Mouse (Mus musculus): ENCODE data around the gene Hrh1. TPM values are rescaled to one million over a fixed set of nuclear protein-coding genes. Genes with fewer than 3 reads are reported as not detected.

Hrh1 gene
- not detected in 2 replicates for polyA plus RNA-seq (2015; fragmentation: Nextera tagmentation; extraction: Ambion mirVana)

GRCm38 (mm10) chr6:114397691-114398217 lies at the start of gene Hrh1:
TSS of gene Hrh1 (plus strand) at chr6:114397936.
- no peaks in the 10 kb centered on the region for H3K36me3 ChIP-seq
- ATAC-seq (ENCODE audit: extremely low read depth, insufficient number of reproducible peaks, low FRiP score, low TSS enrichment): no peak
- peak within 1 kb of the TSS; percentile 93 for H3K4me2 ChIP-seq
- H3K27ac ChIP-seq (replicated peaks): no peak within 1 kb of the TSS
- 1% methylated on average over 51 of the region's 56 CpGs for WGBS
- peak within 1 kb of the TSS; percentile 59 for H3K4me3 ChIP-seq
- no peaks in the 10 kb centered on the region for H3K9me3 ChIP-seq
- peaks cover 86% of the 10 kb centered on the region for H3K27me3 ChIP-seq (replicated peaks)
- peak within 1 kb of the TSS; percentile 73 for H3K9ac ChIP-seq
- H3K4me1 ChIP-seq: peaks cover 13% of the 10 kb centered on the region

GRCm38 (mm10) chr6:114354635-114355034 lies 43.1 kb upstream of the Hrh1 start:
- no peak overlapping the region for H3K27ac ChIP-seq (replicated peaks)
- peaks cover 8% of the 10 kb centered on the region for H3K4me1 ChIP-seq
- no peak overlapping the region for H3K4me3 ChIP-seq
- no peaks in the 10 kb centered on the region for H3K9me3 ChIP-seq
- no peak overlapping the region for H3K9ac ChIP-seq
- H3K4me2 ChIP-seq: no peak overlapping the region
- 46% methylated on average over 4 of the region's 4 CpGs for WGBS
- H3K36me3 ChIP-seq: no peaks in the 10 kb centered on the region
- peaks cover 7% of the 10 kb centered on the region; the same call in 1 of the 2 replicates for H3K27me3 ChIP-seq (replicated peaks)
- no peak for ATAC-seq (ENCODE audit: extremely low read depth, insufficient number of reproducible peaks, low FRiP score, low TSS enrichment)

- Histone ChIP-seq H3K27me3 (replicated peaks) (peaks cover 3% of the 10 kb centered on the region; the same call in 1 of the 2 replicates), H3K27ac (replicated peaks) (no peak overlapping the region), H3K9ac (no peak overlapping the region), H3K4me2 (no peak overlapping the region), H3K4me1 (peaks cover 8% of the 10 kb centered on the region), H3K9me3 (no peaks in the 10 kb centered on the region), H3K4me3 (no peak overlapping the region), H3K36me3 (no peaks in the 10 kb centered on the region)
- 34% methylated on average over 3 of the region's 3 CpGs for WGBS
- ATAC-seq (ENCODE audit: extremely low read depth, insufficient number of reproducible peaks, low FRiP score, low TSS enrichment): no peak
These were observed 39.6 kb upstream of the Hrh1 start for GRCm38 (mm10) chr6:114358171-114358570.

GRCm38 (mm10) chr6:114362355-114362754 lies 35.4 kb upstream of the Hrh1 start:
- no peak overlapping the region for H3K4me2 ChIP-seq
- 67% methylated on average over 4 of the region's 4 CpGs for WGBS
- H3K9ac ChIP-seq: no peak overlapping the region
- H3K36me3 ChIP-seq: no peaks in the 10 kb centered on the region
- H3K27me3 ChIP-seq (replicated peaks): no peaks in the 10 kb centered on the region; the same call in 1 of the 2 replicates
- no peak for ATAC-seq (ENCODE audit: extremely low read depth, insufficient number of reproducible peaks, low FRiP score, low TSS enrichment)
- H3K4me1 ChIP-seq: peaks cover 8% of the 10 kb centered on the region
- no peaks in the 10 kb centered on the region for H3K9me3 ChIP-seq
- no peak overlapping the region for H3K27ac ChIP-seq (replicated peaks)
- H3K4me3 ChIP-seq: no peak overlapping the region

- 72% methylated on average over 8 of the region's 8 CpGs for WGBS
- Histone ChIP-seq H3K27ac (replicated peaks) (no peak overlapping the region), H3K4me3 (no peak overlapping the region), H3K4me2 (no peak overlapping the region), H3K36me3 (no peaks in the 10 kb centered on the region), H3K27me3 (replicated peaks) (no peaks in the 10 kb centered on the region; the same call in 1 of the 2 replicates), H3K9me3 (no peaks in the 10 kb centered on the region), H3K9ac (no peak overlapping the region), H3K4me1 (no peaks in the 10 kb centered on the region)
- ATAC-seq (ENCODE audit: extremely low read depth, insufficient number of reproducible peaks, low FRiP score, low TSS enrichment): no peak
These were observed 34.0 kb upstream of the Hrh1 start for GRCm38 (mm10) chr6:114363740-114364139.

- no peak overlapping the region for H3K27ac ChIP-seq (replicated peaks)
- H3K4me3 ChIP-seq: no peak overlapping the region
- no peak overlapping the region for H3K4me2 ChIP-seq
- ATAC-seq (ENCODE audit: extremely low read depth, insufficient number of reproducible peaks, low FRiP score, low TSS enrichment): no peak
- H3K27me3 ChIP-seq (replicated peaks): peaks cover 4% of the 10 kb centered on the region; the same call in 1 of the 2 replicates
- H3K36me3 ChIP-seq: no peaks in the 10 kb centered on the region
- no peak overlapping the region for H3K9ac ChIP-seq
- H3K9me3 ChIP-seq: no peaks in the 10 kb centered on the region
- WGBS: 68% methylated on average over 5 of the region's 5 CpGs
- no peaks in the 10 kb centered on the region for H3K4me1 ChIP-seq
These were observed 33.0 kb upstream of the Hrh1 start for GRCm38 (mm10) chr6:114364734-114365133.

DNA sequence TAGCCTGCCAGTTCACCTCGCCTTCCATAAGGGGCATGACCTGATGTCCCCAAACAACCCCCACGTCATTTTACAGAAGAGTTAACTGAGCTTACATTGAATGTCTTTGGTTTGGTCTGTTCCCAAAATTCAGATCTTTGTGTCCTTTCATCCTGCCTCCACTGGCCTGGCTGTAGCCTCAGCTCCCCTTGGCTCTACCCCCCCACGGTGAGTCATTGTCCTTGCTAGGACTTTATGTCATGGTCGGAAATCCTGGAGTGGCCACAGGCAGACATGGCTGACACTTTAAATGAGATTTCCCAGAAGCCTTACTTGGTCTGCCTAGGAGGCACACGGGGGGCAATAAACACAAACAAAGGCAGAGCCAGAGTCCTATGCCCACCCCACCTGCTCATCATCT lies 31.5 kb upstream of the Hrh1 start:
- no peak overlapping the region for H3K27ac ChIP-seq (replicated peaks)
- no peak overlapping the region for H3K4me2 ChIP-seq
- no peak overlapping the region for H3K9ac ChIP-seq
- no peaks in the 10 kb centered on the region for H3K36me3 ChIP-seq
- 56% methylated on average over 5 of the region's 5 CpGs for WGBS
- no peak for ATAC-seq (ENCODE audit: extremely low read depth, insufficient number of reproducible peaks, low FRiP score, low TSS enrichment)
- H3K4me3 ChIP-seq: no peak overlapping the region
- H3K4me1 ChIP-seq: no peaks in the 10 kb centered on the region
- H3K9me3 ChIP-seq: no peaks in the 10 kb centered on the region
- peaks cover 4% of the 10 kb centered on the region; the same call in 1 of the 2 replicates for H3K27me3 ChIP-seq (replicated peaks)

DNA sequence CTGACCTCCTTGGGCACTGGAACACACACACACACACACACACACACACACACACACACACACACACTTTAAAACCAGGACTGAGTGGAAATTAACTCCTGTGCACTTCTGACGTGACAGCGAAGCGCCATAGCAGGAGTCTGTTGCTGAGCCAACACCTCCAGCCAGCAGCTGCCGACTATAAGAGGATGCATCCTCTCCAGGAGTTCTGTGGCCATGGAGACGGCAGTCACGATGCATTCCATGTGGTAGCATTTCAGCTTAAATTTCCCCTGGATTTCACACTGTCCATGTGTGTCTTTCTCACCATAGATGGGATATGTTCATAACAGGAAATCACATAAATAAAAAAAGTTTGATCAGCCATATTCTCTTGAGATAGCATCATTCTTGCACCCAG lies 30.1 kb upstream of the Hrh1 start:
- Histone ChIP-seq H3K4me1 (no peaks in the 10 kb centered on the region), H3K4me2 (no peak overlapping the region), H3K9ac (no peak overlapping the region), H3K27ac (replicated peaks) (no peak overlapping the region), H3K36me3 (no peaks in the 10 kb centered on the region), H3K4me3 (no peak overlapping the region), H3K27me3 (replicated peaks) (peaks cover 4% of the 10 kb centered on the region; the same call in 1 of the 2 replicates), H3K9me3 (no peaks in the 10 kb centered on the region)
- no peak for ATAC-seq (ENCODE audit: extremely low read depth, insufficient number of reproducible peaks, low FRiP score, low TSS enrichment)
- 55% methylated on average over 6 of the region's 6 CpGs for WGBS

DNA sequence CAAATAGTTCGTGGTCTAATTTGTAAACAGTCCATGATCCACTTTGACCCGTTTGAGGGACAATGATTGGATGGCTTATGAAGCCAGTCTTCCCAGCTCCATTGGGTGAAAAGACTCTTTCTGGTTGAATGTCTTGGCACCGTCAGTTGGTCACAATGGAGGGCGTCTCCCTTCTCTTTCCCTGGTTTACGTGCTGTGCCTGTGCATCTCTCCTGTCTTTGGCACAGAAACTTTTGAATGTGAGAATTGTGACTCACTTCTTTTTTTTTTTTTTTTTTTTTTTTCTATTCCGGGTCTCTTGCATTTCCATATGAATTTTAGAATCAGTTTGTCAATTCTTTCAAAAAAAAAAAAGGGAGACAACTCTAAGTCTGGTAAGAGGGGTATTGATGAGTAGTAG lies 29.5 kb upstream of the Hrh1 start:
- no peak overlapping the region for H3K4me2 ChIP-seq
- WGBS: 66% methylated on average over 6 of the region's 6 CpGs

DNA sequence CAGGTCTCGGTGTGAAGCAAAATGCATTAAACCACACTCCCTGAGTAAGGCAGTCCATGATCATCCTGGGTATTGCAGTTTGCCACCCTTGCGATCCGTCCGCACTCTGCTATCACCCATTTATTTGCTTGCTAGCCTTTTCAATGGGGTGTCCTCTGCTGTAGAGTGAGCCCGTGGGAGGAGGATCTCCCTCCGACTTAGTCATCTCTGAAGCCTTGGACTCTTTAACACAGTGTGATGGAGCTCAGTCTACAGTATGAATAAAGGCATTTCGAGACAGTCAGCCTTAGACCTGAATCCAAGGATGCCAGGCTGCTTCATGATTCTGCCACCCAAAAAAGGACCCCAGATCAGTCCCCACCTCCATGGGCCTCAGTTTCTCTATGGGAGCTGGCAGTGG lies 25.0 kb upstream of the Hrh1 start:
- WGBS: 83% methylated on average over 7 of the region's 7 CpGs
- Histone ChIP-seq H3K4me3 (no peak overlapping the region), H3K36me3 (no peaks in the 10 kb centered on the region), H3K4me1 (no peaks in the 10 kb centered on the region), H3K4me2 (no peak overlapping the region), H3K9me3 (peaks cover 3% of the 10 kb centered on the region; the same call in 1 of the 2 replicates), H3K27me3 (replicated peaks) (0 out of 2 replicates have a peak, but pooled peaks cover 4% of the 10 kb centered on the region), H3K27ac (replicated peaks) (no peak overlapping the region), H3K9ac (no peak overlapping the region)
- no peak for ATAC-seq (ENCODE audit: extremely low read depth, insufficient number of reproducible peaks, low FRiP score, low TSS enrichment)

More for the DNA sequence above, 29.5 kb upstream of the Hrh1 start:
- Histone ChIP-seq H3K36me3 (no peaks in the 10 kb centered on the region), H3K27me3 (replicated peaks) (peaks cover 4% of the 10 kb centered on the region; the same call in 1 of the 2 replicates), H3K27ac (replicated peaks) (no peak overlapping the region), H3K9me3 (no peaks in the 10 kb centered on the region), H3K9ac (no peak overlapping the region), H3K4me3 (no peak overlapping the region), H3K4me1 (no peaks in the 10 kb centered on the region)
- no peak for ATAC-seq (ENCODE audit: extremely low read depth, insufficient number of reproducible peaks, low FRiP score, low TSS enrichment)

GRCm38 (mm10) chr6:114380872-114381271 lies 16.9 kb upstream of the Hrh1 start:
- Histone ChIP-seq H3K9ac (no peak overlapping the region), H3K27ac (replicated peaks) (no peak overlapping the region), H3K9me3 (peaks cover 3% of the 10 kb centered on the region; the same call in 1 of the 2 replicates), H3K27me3 (replicated peaks) (peaks cover 23% of the 10 kb centered on the region), H3K4me2 (no peak overlapping the region), H3K4me1 (no peaks in the 10 kb centered on the region), H3K4me3 (no peak overlapping the region), H3K36me3 (no peaks in the 10 kb centered on the region)
- ATAC-seq (ENCODE audit: extremely low read depth, insufficient number of reproducible peaks, low FRiP score, low TSS enrichment): no peak
- 62% methylated on average over 3 of the region's 3 CpGs for WGBS

- H3K9ac ChIP-seq: no peak overlapping the region
- peaks cover 3% of the 10 kb centered on the region; the same call in 1 of the 2 replicates for H3K4me1 ChIP-seq
- 68% methylated on average over 6 of the region's 6 CpGs for WGBS
- H3K4me3 ChIP-seq: no peak overlapping the region
- no peak for ATAC-seq (ENCODE audit: extremely low read depth, insufficient number of reproducible peaks, low FRiP score, low TSS enrichment)
- no peak overlapping the region for H3K4me2 ChIP-seq
- H3K36me3 ChIP-seq: no peaks in the 10 kb centered on the region
- H3K9me3 ChIP-seq: no peaks in the 10 kb centered on the region
- peaks cover 14% of the 10 kb centered on the region for H3K27me3 ChIP-seq (replicated peaks)
- H3K27ac ChIP-seq (replicated peaks): no peak overlapping the region
These were observed 10.4 kb upstream of the Hrh1 start for GRCm38 (mm10) chr6:114387320-114387719.

Measured in heart, embryonic 13.5 days (tissue).